Mouse (Mus musculus) midbrain, postnatal 0 days (tissue): ENCODE measurements around the gene Cacng7. TPM values are rescaled to one million over a fixed set of nuclear protein-coding genes. Genes with fewer than 3 reads are reported as not detected.

Experiments
- ATAC-seq: fragments of 200-750 bp; cut with Nextera tagmentation; 2 replicates; pipeline ENCODE4 v1.8.0; 2017; ENCODE audit warnings: moderate number of reproducible peaks, mild to moderate bottlenecking, moderate TSS enrichment, moderate library complexity; ENCODE audit not compliant: low FRiP score
- DNase-seq: peaks from one replicate; pipeline ENCODE4 v3.0.0-alpha.2; 2015; ENCODE audit warnings: low spot score
- H3K27ac ChIP-seq: fragments of 300-500 bp; sonication (generic); 2 replicates; pipeline ENCODE4 v1.5.1; 2014; ENCODE audit warnings: low read depth, mild to moderate bottlenecking, low read length, mixed read lengths
- H3K27me3 ChIP-seq: fragments of 300-500 bp; sonication (generic); 2 replicates; pipeline ENCODE4 v1.6.1; 2014; ENCODE audit warnings: low read length, control low read depth, mixed read lengths; ENCODE audit not compliant: insufficient read depth
- H3K36me3 ChIP-seq: fragments of 300-500 bp; sonication (generic); 2 replicates; pipeline ENCODE4 v1.6.1; 2014; ENCODE audit warnings: low read length, control low read depth, mixed read lengths; ENCODE audit not compliant: insufficient read depth
- H3K4me1 ChIP-seq: fragments of 300-500 bp; sonication (generic); 2 replicates; pipeline ENCODE4 v1.6.1; 2014; ENCODE audit warnings: mild to moderate bottlenecking, control low read depth, antibody characterized with exemption, low read length, mixed read lengths; ENCODE audit not compliant: insufficient read depth
- H3K4me2 ChIP-seq: fragments of 300-500 bp; sonication (generic); 2 replicates; pipeline ENCODE4 v1.6.1; 2014; ENCODE audit warnings: low read depth, mild to moderate bottlenecking, low read length, mixed read lengths; ENCODE audit not compliant: poor library complexity, severe bottlenecking
- H3K4me3 ChIP-seq: fragments of 300-500 bp; sonication (generic); 2 replicates; pipeline ENCODE4 v1.5.1; 2014; ENCODE audit warnings: low read depth, mild to moderate bottlenecking, low read length, moderate library complexity
- H3K9ac ChIP-seq: fragments of 300-500 bp; sonication (generic); replicated peaks from 2 replicates; pipeline ENCODE4 v1.6.1; 2014; ENCODE audit warnings: mild to moderate bottlenecking, low read length, moderate library complexity, mixed read lengths; ENCODE audit not compliant: poor library complexity, severe bottlenecking
- H3K9me3 ChIP-seq: fragments of 300-500 bp; sonication (generic); 2 replicates; pipeline ENCODE4 v1.6.1; 2016; ENCODE audit warnings: low read length, control low read depth
- CTCF ChIP-seq: IDR thresholded peaks from 2 replicates; pipeline ENCODE4 v1.5.1; 2016; ENCODE audit warnings: antibody characterized with exemption, mild to moderate bottlenecking
- WGBS: fragments of 180-500 bp; shearing (Covaris S2); extraction: QIAGEN DNeasy Blood & Tissue Kit; methylation state at CpG from one replicate; pipeline ENCODE4 v1.1.7; 2014; 5-methylcytosine and 5-hydroxymethylcytosine counted together
- polyA plus RNA-seq: library from polyadenylated mRNA; unstranded; fragments of >200 nt; fragmentation: Nextera tagmentation; extraction: Ambion mirVana; gene quantifications from 2 replicates; pipeline ENCODE4 v1.2.1, GENCODE M21; 2015
- total RNA-seq: library from RNA; depleted of rRNA; stranded (reverse); fragments of >200 nt; gene quantifications from 2 replicates; pipeline ENCODE4 v1.2.3, GENCODE M21; 2014

The Cacng7 gene
- total and polyA plus RNA-seq, 2 experiments from 2014 or later = 3.7 to 115 TPM

GRCm38 (mm10) chr7:3300891-3301627 is 31.7 kb upstream of the Cacng7 start:
- H3K36me3 ChIP-seq = peaks cover 31% of the 10 kb centered on the region
- no peak for TF ChIP-seq CTCF
- 76% methylated on average over 8 of the region's 8 CpGs for WGBS
- DNase-seq (no peak), ATAC-seq (no peak)
- H3K27me3 ChIP-seq = no peaks in the 10 kb centered on the region
- no peak overlapping the region for H3K27ac ChIP-seq
- H3K4me3 ChIP-seq = no peak overlapping the region
- no peak overlapping the region for H3K4me2 ChIP-seq
- no peak overlapping the region for H3K9ac ChIP-seq
- peaks cover 2% of the 10 kb centered on the region; the same call in 1 of the 2 replicates for H3K4me1 ChIP-seq
- no peaks in the 10 kb centered on the region for H3K9me3 ChIP-seq

- no peak for TF ChIP-seq CTCF
- peak; percentile 60 for DNase-seq
These were observed 30.9 kb upstream of the Cacng7 start for GRCm38 (mm10) chr7:3301628-3302555.

GRCm38 (mm10) chr7:3302556-3303275 is 30.0 kb upstream of the Cacng7 start:
- ATAC-seq (peak; percentile 28; the same call in 1 of the 2 replicates), DNase-seq (peak; percentile 69)
- peaks cover 2% of the 10 kb centered on the region; the same call in 1 of the 2 replicates for H3K4me1 ChIP-seq
- peak overlapping the region; percentile 66; the same call in 1 of the 2 replicates for H3K9ac ChIP-seq
- no peaks in the 10 kb centered on the region for H3K27me3 ChIP-seq
- H3K9me3 ChIP-seq = no peaks in the 10 kb centered on the region
- TF ChIP-seq CTCF = peak; percentile 79
- peak overlapping the region; percentile 55 for H3K4me3 ChIP-seq
- H3K27ac ChIP-seq = no peak overlapping the region; the same call in 1 of the 2 replicates
- 2% methylated on average over 16 of the region's 16 CpGs for WGBS
- H3K4me2 ChIP-seq = peak overlapping the region; percentile 91
- H3K36me3 ChIP-seq = peaks cover 19% of the 10 kb centered on the region; the same call in 1 of the 2 replicates

More at GRCm38 (mm10) chr7:3301628-3302555, 30.9 kb upstream of the Cacng7 start:
- Histone ChIP-seq H3K4me3 (peak overlapping the region; percentile 55), H3K9ac (no peak overlapping the region), H3K36me3 (peaks cover 26% of the 10 kb centered on the region), H3K4me1 (peaks cover 2% of the 10 kb centered on the region; the same call in 1 of the 2 replicates), H3K27ac (no peak overlapping the region), H3K27me3 (no peaks in the 10 kb centered on the region), H3K4me2 (peak overlapping the region; percentile 91), H3K9me3 (no peaks in the 10 kb centered on the region)
- ATAC-seq = peak; percentile 15; the same call in 1 of the 2 replicates
- WGBS = 10% methylated on average over 33 of the region's 33 CpGs

- ATAC-seq = peak; percentile 56
- Histone ChIP-seq H3K36me3 (0 out of 2 replicates have a peak, but pooled peaks cover 13% of the 10 kb centered on the region), H3K4me1 (peaks cover 2% of the 10 kb centered on the region; the same call in 1 of the 2 replicates), H3K27me3 (no peaks in the 10 kb centered on the region), H3K4me2 (peak overlapping the region; percentile 91), H3K4me3 (peak overlapping the region; percentile 55), H3K9me3 (no peaks in the 10 kb centered on the region), H3K27ac (peak overlapping the region; percentile 26; the same call in 1 of the 2 replicates), H3K9ac (peak overlapping the region; percentile 66)
- TF ChIP-seq CTCF = no peak
- DNase-seq = peak; percentile 63
- under 1% methylated on average over 20 of the region's 29 CpGs for WGBS
These were observed 29.4 kb upstream of the Cacng7 start for GRCm38 (mm10) chr7:3303276-3303781.

GRCm38 (mm10) chr7:3303789-3304188 is 29.0 kb upstream of the Cacng7 start:
- Histone ChIP-seq H3K4me3 (peak overlapping the region; percentile 55), H3K27me3 (no peaks in the 10 kb centered on the region), H3K4me1 (peaks cover 2% of the 10 kb centered on the region; the same call in 1 of the 2 replicates), H3K4me2 (peak overlapping the region; percentile 91), H3K27ac (peak overlapping the region; percentile 26; the same call in 1 of the 2 replicates), H3K9me3 (no peaks in the 10 kb centered on the region), H3K9ac (peak overlapping the region; percentile 66), H3K36me3 (0 out of 2 replicates have a peak, but pooled peaks cover 8% of the 10 kb centered on the region)
- peak; percentile 19 for DNase-seq
- ATAC-seq = peak; percentile 32
- WGBS = 1% methylated on average over 12 of the region's 12 CpGs
- peak; percentile 47 for TF ChIP-seq CTCF
